Mouse (Mus musculus): ENCODE results near the gene Cyp4a12a.
"Not testable (repeated sequence)": the region's sequence is repeated elsewhere in the genome, so short reads cannot be mapped to it uniquely, and the experiment has no call there.

DNA sequence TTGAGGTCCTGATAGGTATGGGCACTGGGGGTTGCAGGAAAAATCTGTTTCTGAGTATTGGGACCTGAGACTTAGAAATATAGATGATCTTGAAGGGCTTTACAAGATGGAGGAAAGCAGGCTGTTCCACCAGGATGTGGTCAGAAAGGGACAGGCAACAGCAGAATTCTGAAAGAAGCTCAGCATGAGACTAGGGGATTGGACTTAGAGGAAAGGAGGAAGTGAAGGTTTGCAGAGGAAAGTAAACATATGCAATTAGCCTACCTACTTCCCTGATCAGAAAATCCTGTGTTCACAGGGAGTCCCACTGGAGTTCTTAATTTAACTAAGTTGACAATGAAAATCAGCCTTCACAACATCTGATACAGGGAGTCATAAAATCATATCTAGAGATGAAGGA is 26.9 kb downstream of the Cyp4a12a start:
- not testable (repeated sequence) for TF ChIP-seq CTCF (IDR thresholded peaks at IDR 0.05; ENCODE audit: borderline replicate concordance, insufficient read depth, low read depth, low read length); POLR2A (IDR thresholded peaks at IDR 0.05; ENCODE audit: borderline replicate concordance, insufficient read depth, low read length)

Data from cerebellum, adult 2 months (tissue).